Mouse (Mus musculus) heart, embryonic 10.5 days (tissue): ENCODE measurements around the gene Pxdn. TPM values are rescaled to one million over a fixed set of nuclear protein-coding genes. Genes with fewer than 3 reads are reported as not detected.

Source experiments
- polyA plus RNA-seq: library from polyadenylated mRNA; unstranded; fragments of >200 nt; fragmentation: Nextera tagmentation; extraction: Ambion mirVana; gene quantifications from 2 replicates; pipeline ENCODE4 v1.2.1, GENCODE M21; 2016

Gene Pxdn
- polyA plus RNA-seq, 1 experiment from 2014 or later: 92.0 TPM

Other genes starting within 250 kb of the Pxdn start
- gene Tpo, start 195.0 kb downstream of the Pxdn start, polyA plus RNA-seq: not detected in 2 replicates